ENCODE assay signal across 11 mouse cellular contexts in genomic region chr11:49086858-49087361, GRCm38 (mm10). TPM values are rescaled to one million over a fixed set of nuclear protein-coding genes. Genes with fewer than 3 reads are reported as not detected.
DNase-seq lines count a peak whose midpoint lies in the region; ATAC-seq and TF ChIP-seq lines count a peak whose summit lies in the region.
"Had no signal": no experiment of that assay in that cellular context is flagged by ENCODE, and none has a peak within 500 bp of the region (broad histone marks: within the 10 kb centered on the region; RNA-seq: fewer than 3 reads in every experiment).

No protein-coding gene starts in this region.

- H3K27ac ChIP-seq in liver, adult 2 months (replicated peaks; ENCODE audit: insufficient read depth, low read depth, low read length), result peak overlapping the region; percentile 73
- no peak overlapping the region for H3K27ac ChIP-seq in intestine, embryonic 14.5 days (ENCODE audit: low read depth)
- H3K27ac ChIP-seq in limb, embryonic 10.5 days, result no peak overlapping the region
- no peak overlapping the region for H3K27ac ChIP-seq in embryonic facial prominence, embryonic 10.5 days (replicated peaks)
- H3K27ac ChIP-seq: forebrain, embryonic 10.5 days; hindbrain, embryonic 10.5 days; midbrain, embryonic 15.5 days had no signal

- H3K79me2 ChIP-seq in liver, adult 2 months (ENCODE audit: control insufficient read depth, insufficient read depth, low read length), result no peaks in the 10 kb centered on the region; the same call in 1 of the 2 replicates

- peak; percentile 91 for DNase-seq in liver, adult 2 months (ENCODE audit: extremely low read depth, low read depth, low spot score)
- DNase-seq in liver, result no peak
- peak; percentile 24 for DNase-seq in Muller cell, postnatal 12 days (ENCODE audit: inconsistent ontology term)
- peak; percentile 48 for DNase-seq in intestine, embryonic 14.5 days (ENCODE audit: low spot score)
- DNase-seq in limb, embryonic 10.5 days (ENCODE audit: low spot score), result no peak
- DNase-seq in frontal cortex, postnatal 25 days (ENCODE audit: low spot score in 2 of 2), result no peak
- no peak for DNase-seq in embryonic facial prominence, embryonic 10.5 days (ENCODE audit: low spot score)

- H3K27me3 ChIP-seq in liver, adult 2 months (ENCODE audit: control insufficient read depth, insufficient read depth, low read length), result no peaks in the 10 kb centered on the region
- no peaks in the 10 kb centered on the region for H3K27me3 ChIP-seq in intestine, embryonic 14.5 days (replicated peaks; ENCODE audit: control insufficient read depth, insufficient read depth, low read length)
- H3K27me3 ChIP-seq in limb, embryonic 10.5 days (ENCODE audit: low read depth, poor library complexity, severe bottlenecking), result no peaks in the 10 kb centered on the region
- H3K27me3 ChIP-seq in embryonic facial prominence, embryonic 10.5 days (replicated peaks; ENCODE audit: low read depth, poor library complexity, severe bottlenecking), result no peaks in the 10 kb centered on the region
- H3K27me3 ChIP-seq: midbrain, embryonic 15.5 days had no signal

- WGBS in liver, adult 2 months, result 5% methylated on average over 6 of the region's 6 CpGs
- 78% methylated on average over 6 of the region's 6 CpGs for WGBS in intestine, embryonic 14.5 days
- 85% methylated on average over 6 of the region's 6 CpGs for WGBS in limb, embryonic 10.5 days
- WGBS in embryonic facial prominence, embryonic 10.5 days, result 88% methylated on average over 6 of the region's 6 CpGs

- no peak for ATAC-seq in intestine, embryonic 14.5 days (replicated peaks; ENCODE audit: low FRiP score, low TSS enrichment, low read depth)
- ATAC-seq in neutrophil, adult 5-6 weeks (ENCODE audit: extremely low read depth, insufficient number of reproducible peaks, low FRiP score, poor library complexity, severe bottlenecking), result peak; percentile 7; the same call in 1 of the 2 replicates
- ATAC-seq: midbrain, embryonic 15.5 days had no signal

- no peak for TF ChIP-seq CTCF in liver, adult 2 months (IDR thresholded peaks at IDR 0.05; ENCODE audit: low read depth, low read length)

- H3K9ac ChIP-seq in liver, adult 2 months (ENCODE audit: low read depth, low read length), result peak overlapping the region; percentile 30
- H3K9ac ChIP-seq in intestine, embryonic 14.5 days (ENCODE audit: low read length), result no peak overlapping the region
- H3K9ac ChIP-seq: midbrain, embryonic 15.5 days had no signal

- peak overlapping the region; percentile 32 for H3K4me3 ChIP-seq in liver, adult 2 months (ENCODE audit: insufficient read depth, low read depth, low read length)
- no peak overlapping the region for H3K4me3 ChIP-seq in intestine, embryonic 14.5 days (ENCODE audit: low read depth, low read length)
- no peak overlapping the region for H3K4me3 ChIP-seq in limb, embryonic 10.5 days
- no peak overlapping the region for H3K4me3 ChIP-seq in embryonic facial prominence, embryonic 10.5 days
- H3K4me3 ChIP-seq: forebrain, embryonic 10.5 days; hindbrain, embryonic 10.5 days; midbrain, embryonic 15.5 days had no signal

- peaks cover 43% of the 10 kb centered on the region for H3K4me1 ChIP-seq in liver, adult 2 months (ENCODE audit: control insufficient read depth, insufficient read depth, low read length)
- H3K4me1 ChIP-seq in intestine, embryonic 14.5 days (replicated peaks; ENCODE audit: control insufficient read depth, insufficient read depth, low read length), result peaks cover 14% of the 10 kb centered on the region; the same call in 1 of the 2 replicates
- peaks cover 5% of the 10 kb centered on the region for H3K4me1 ChIP-seq in limb, embryonic 10.5 days
- H3K4me1 ChIP-seq in embryonic facial prominence, embryonic 10.5 days, result peaks cover 8% of the 10 kb centered on the region
- H3K4me1 ChIP-seq: midbrain, embryonic 15.5 days had no signal

- no peak for TF ChIP-seq POLR2A in liver, adult 2 months (IDR thresholded peaks at IDR 0.05; ENCODE audit: extremely low read depth, insufficient read depth, low read length)

- no peaks in the 10 kb centered on the region for H3K36me3 ChIP-seq in liver, adult 2 months (ENCODE audit: control insufficient read depth, insufficient read depth, low read length)
- H3K36me3 ChIP-seq in intestine, embryonic 14.5 days (ENCODE audit: control insufficient read depth, insufficient read depth, low read length), result no peaks in the 10 kb centered on the region
- no peaks in the 10 kb centered on the region for H3K36me3 ChIP-seq in limb, embryonic 10.5 days
- H3K36me3 ChIP-seq in embryonic facial prominence, embryonic 10.5 days (replicated peaks), result no peaks in the 10 kb centered on the region
- H3K36me3 ChIP-seq: forebrain, embryonic 10.5 days; hindbrain, embryonic 10.5 days; midbrain, embryonic 15.5 days had no signal

- no peaks in the 10 kb centered on the region for H3K9me3 ChIP-seq in intestine, embryonic 14.5 days (ENCODE audit: control insufficient read depth, low read length)
- no peaks in the 10 kb centered on the region for H3K9me3 ChIP-seq in limb, embryonic 10.5 days (replicated peaks)
- H3K9me3 ChIP-seq in embryonic facial prominence, embryonic 10.5 days, result no peaks in the 10 kb centered on the region
- H3K9me3 ChIP-seq: forebrain, embryonic 10.5 days; hindbrain, embryonic 10.5 days; midbrain, embryonic 15.5 days had no signal

- no peak overlapping the region; the same call in 1 of the 2 replicates for H3K4me2 ChIP-seq in intestine, embryonic 14.5 days (ENCODE audit: low read length)
- H3K4me2 ChIP-seq: midbrain, embryonic 15.5 days had no signal

RNA-seq across cellular contexts. Expression of gene Ifi47, which starts 10.5 kb away (rescaled TPM):
- 20.0 and 21.3 TPM in 2 replicates for total RNA-seq in liver, adult 2 months (2014; rRNA removed)
- 8.2 and 12.7 TPM in 2 replicates for polyA plus RNA-seq in liver, adult 2 months (2012; rRNA removed)
- polyA plus RNA-seq in intestine, embryonic 14.5 days (2014; fragmentation: Nextera tagmentation; extraction: Ambion mirVana), result 2.1 and 3.4 TPM in 2 replicates
- 36.2 and 38.1 TPM in 2 replicates for total RNA-seq in neutrophil, adult 5-6 weeks (2017)
- polyA plus RNA-seq in limb, embryonic 10.5 days (2016; fragmentation: Nextera tagmentation; extraction: Ambion mirVana), result 0.45 and 0.49 TPM in 2 replicates
- 0.18 and 0.19 TPM in 2 replicates for polyA plus RNA-seq in embryonic facial prominence, embryonic 10.5 days (2016; fragmentation: Nextera tagmentation; extraction: Ambion mirVana)

RNA-seq across cellular contexts. Expression of gene Tgtp2, which starts 22.9 kb away (rescaled TPM):
- total RNA-seq in liver, adult 2 months (2014; rRNA removed), result 5.7 and 6.9 TPM in 2 replicates
- polyA plus RNA-seq in liver, adult 2 months (2012; rRNA removed), result 1.1 and 1.3 TPM in 2 replicates
- 0.27 and 1.2 TPM in 2 replicates for polyA plus RNA-seq in intestine, embryonic 14.5 days (2014; fragmentation: Nextera tagmentation; extraction: Ambion mirVana)
- 76.6 and 92.3 TPM in 2 replicates for total RNA-seq in neutrophil, adult 5-6 weeks (2017)
- not detected in 2 replicates for polyA plus RNA-seq in limb, embryonic 10.5 days (2016; fragmentation: Nextera tagmentation; extraction: Ambion mirVana)
- polyA plus RNA-seq in embryonic facial prominence, embryonic 10.5 days (2016; fragmentation: Nextera tagmentation; extraction: Ambion mirVana), result not detected in 2 replicates
- polyA plus RNA-seq: forebrain, embryonic 10.5 days; hindbrain, embryonic 10.5 days; midbrain, embryonic 15.5 days had no signal

RNA-seq across cellular contexts. Expression of gene Olfr1396, which starts 27.8 kb away (rescaled TPM):
- under 0.01 and 0.07 TPM in 2 replicates for total RNA-seq in liver, adult 2 months (2014; rRNA removed)
- 0.02 and 0.06 TPM in 2 replicates for polyA plus RNA-seq in liver, adult 2 months (2012; rRNA removed)
- not detected in 2 replicates for polyA plus RNA-seq in intestine, embryonic 14.5 days (2014; fragmentation: Nextera tagmentation; extraction: Ambion mirVana)
- total RNA-seq in neutrophil, adult 5-6 weeks (2017), result not detected in 2 replicates
- not detected in 2 replicates for polyA plus RNA-seq in limb, embryonic 10.5 days (2016; fragmentation: Nextera tagmentation; extraction: Ambion mirVana)
- polyA plus RNA-seq in embryonic facial prominence, embryonic 10.5 days (2016; fragmentation: Nextera tagmentation; extraction: Ambion mirVana), result not detected in 2 replicates
- polyA plus RNA-seq: forebrain, embryonic 10.5 days; hindbrain, embryonic 10.5 days; midbrain, embryonic 15.5 days had no signal

RNA-seq across cellular contexts. Expression of gene 9930111J21Rik2, which starts 35.9 kb away (rescaled TPM):
- total RNA-seq in liver, adult 2 months (2014; rRNA removed), result 2.8 and 4.0 TPM in 2 replicates
- 0.30 and 0.44 TPM in 2 replicates for polyA plus RNA-seq in liver, adult 2 months (2012; rRNA removed)
- polyA plus RNA-seq in intestine, embryonic 14.5 days (2014; fragmentation: Nextera tagmentation; extraction: Ambion mirVana), result 0.45 and 0.50 TPM in 2 replicates
- total RNA-seq in neutrophil, adult 5-6 weeks (2017), result 335 and 370 TPM in 2 replicates
- polyA plus RNA-seq in limb, embryonic 10.5 days (2016; fragmentation: Nextera tagmentation; extraction: Ambion mirVana), result 0.11 and 0.13 TPM in 2 replicates
- polyA plus RNA-seq in embryonic facial prominence, embryonic 10.5 days (2016; fragmentation: Nextera tagmentation; extraction: Ambion mirVana), result 0.16 and 0.20 TPM in 2 replicates

RNA-seq across cellular contexts. Expression of gene Olfr1395, which starts 55.2 kb away (rescaled TPM):
- not detected in 2 replicates for total RNA-seq in liver, adult 2 months (2014; rRNA removed)
- polyA plus RNA-seq in liver, adult 2 months (2012; rRNA removed), result not detected in 2 replicates
- not detected in 2 replicates for polyA plus RNA-seq in intestine, embryonic 14.5 days (2014; fragmentation: Nextera tagmentation; extraction: Ambion mirVana)
- not detected in 2 replicates for total RNA-seq in neutrophil, adult 5-6 weeks (2017)
- polyA plus RNA-seq in limb, embryonic 10.5 days (2016; fragmentation: Nextera tagmentation; extraction: Ambion mirVana), result not detected in 2 replicates
- polyA plus RNA-seq in embryonic facial prominence, embryonic 10.5 days (2016; fragmentation: Nextera tagmentation; extraction: Ambion mirVana), result not detected in 2 replicates
- polyA plus RNA-seq: forebrain, embryonic 10.5 days; hindbrain, embryonic 10.5 days; midbrain, embryonic 15.5 days had no signal

Comparison
In these comparisons a context has a peak if more than half of its experiments do, and no peak if none do; other contexts are left out.
1. DNase-seq: peak in liver, adult 2 months (single experiment), Muller cell, postnatal 12 days (single experiment) and intestine, embryonic 14.5 days (single experiment); none in liver (single experiment), limb, embryonic 10.5 days (single experiment), frontal cortex, postnatal 25 days (0 of 2) and embryonic facial prominence, embryonic 10.5 days (single experiment).